Mouse (Mus musculus) MEL (cell line): ENCODE measurements at regions not wholly inside any gene's neighbourhood (a gene's known extent, or its start where the extent isn't known, plus 50 kb on each side); places are given as distances from the start of the nearest gene placed in this dataset.

Experiments
- DNase-seq: peaks from one replicate; pipeline ENCODE4 v3.0.0; 2011; ENCODE audit warnings: low read depth, low spot score
- H3K27ac ChIP-seq: 2 replicates; pipeline ENCODE4 v1.5.1; 2012; ENCODE audit warnings: low read depth, mild to moderate bottlenecking, control low read depth, low read length, moderate library complexity; ENCODE audit not compliant: control insufficient read depth
- H3K27me3 ChIP-seq, 2 experiments: fragments of 150-350 bp in 1 of 2; sonication (generic) in 1 of 2; 2 replicates each; pipeline ENCODE4 v1.6.1; 2012; ENCODE audit warnings: low read length in 2 of 2, mild to moderate bottlenecking in 2 of 2, improper control_type of control experiment in 1 of 2, moderate library complexity in 1 of 2; ENCODE audit not compliant: insufficient read depth in 2 of 2, control insufficient read depth in 1 of 2
- H3K36me3 ChIP-seq, 2 experiments: 2 replicates each; pipeline ENCODE4 v1.6.1; 2012 to 2014; ENCODE audit warnings: low read length in 2 of 2, improper control_type of control experiment in 1 of 2, inconsistent platforms in 1 of 2, mild to moderate bottlenecking in 1 of 2; ENCODE audit not compliant: insufficient read depth in 2 of 2, control insufficient read depth in 1 of 2
- H3K4me1 ChIP-seq, 2 experiments: fragments of 150-350 bp in 1 of 2; sonication (generic) in 1 of 2; 2 replicates each; pipeline ENCODE4 v1.6.1; 2012; ENCODE audit warnings: low read length in 2 of 2, improper control_type of control experiment in 1 of 2, mild to moderate bottlenecking in 1 of 2; ENCODE audit not compliant: insufficient read depth in 2 of 2, control insufficient read depth in 1 of 2
- H3K4me3 ChIP-seq, 2 experiments: fragments of 150-350 bp in 1 of 2; sonication (generic) in 1 of 2; 2 replicates each; pipeline ENCODE4 v1.5.1; 2012; ENCODE audit warnings: low read depth in 2 of 2, low read length in 2 of 2, mild to moderate bottlenecking in 2 of 2, moderate library complexity in 2 of 2, control low read depth in 1 of 2, improper control_type of control experiment in 1 of 2; ENCODE audit not compliant: control insufficient read depth in 1 of 2, insufficient read depth in 1 of 2
- H3K79me2 ChIP-seq: 2 replicates; pipeline ENCODE4 v1.6.1; 2012; ENCODE audit warnings: mild to moderate bottlenecking, low read length, moderate library complexity; ENCODE audit not compliant: control insufficient read depth, poor library complexity, insufficient read depth
- H3K9ac ChIP-seq: 2 replicates; pipeline ENCODE4 v1.6.1; 2012; ENCODE audit warnings: low read depth, mild to moderate bottlenecking, control low read depth, low read length, moderate library complexity; ENCODE audit not compliant: control insufficient read depth, poor library complexity, severe bottlenecking
- H3K9me3 ChIP-seq: fragments of 150-350 bp; sonication (generic); replicated peaks from 2 replicates; pipeline ENCODE4 v1.6.1; 2012; ENCODE audit warnings: mild to moderate bottlenecking, low read length, improper control_type of control experiment, moderate library complexity; ENCODE audit not compliant: insufficient read depth
- BHLHE40 ChIP-seq: IDR thresholded peaks from 2 replicates; pipeline ENCODE4 v1.6.1; 2012; ENCODE audit warnings: low read depth, mild to moderate bottlenecking, inconsistent platforms, low read length, improper control_type of control experiment, borderline replicate concordance
- CHD2 ChIP-seq: IDR thresholded peaks from 2 replicates; pipeline ENCODE4 v1.6.1; 2011; ENCODE audit warnings: low read length, improper control_type of control experiment
- CTCF ChIP-seq, 3 experiments: IDR thresholded peaks in 2 of 3; conservative IDR thresholded peaks in 1 of 3; 2 replicates each; pipeline ENCODE4 v1.5.1; 2011 to 2012; ENCODE audit warnings: low read length in 3 of 3, low read depth in 2 of 3, mild to moderate bottlenecking in 2 of 3, improper control_type of control experiment in 1 of 3, inconsistent platforms in 1 of 3, mixed read lengths in 1 of 3, moderate library complexity in 1 of 3; ENCODE audit not compliant: control insufficient read depth in 1 of 3, insufficient read depth in 1 of 3, poor library complexity in 1 of 3, severe bottlenecking in 1 of 3
- EP300 ChIP-seq, 2 experiments: IDR thresholded peaks; 2 replicates each; pipeline ENCODE4 v1.6.1; 2011; ENCODE audit warnings: improper control_type of control experiment in 2 of 2, low read length in 2 of 2, low read depth in 1 of 2, mild to moderate bottlenecking in 1 of 2
- HCFC1 ChIP-seq: IDR thresholded peaks from 2 replicates; pipeline ENCODE4 v1.6.1; 2012; ENCODE audit warnings: low read depth, mild to moderate bottlenecking, inconsistent platforms, low read length, improper control_type of control experiment, moderate library complexity
- JUND ChIP-seq: IDR thresholded peaks from 2 replicates; pipeline ENCODE4 v1.6.1; 2011; ENCODE audit warnings: low read depth, mild to moderate bottlenecking, improper control_type of control experiment, low read length
- MAX ChIP-seq: IDR thresholded peaks from 2 replicates; pipeline ENCODE4 v1.6.1; 2011; ENCODE audit warnings: low read length, improper control_type of control experiment
- MYB ChIP-seq: IDR thresholded peaks from 2 replicates; pipeline ENCODE4 v1.6.1; 2011; ENCODE audit warnings: mild to moderate bottlenecking, low read depth, low read length, improper control_type of control experiment
- NRF1 ChIP-seq: IDR thresholded peaks from 2 replicates; pipeline ENCODE4 v1.6.1; 2014; ENCODE audit warnings: low read depth, mild to moderate bottlenecking, inconsistent platforms, low read length, improper control_type of control experiment, moderate library complexity; ENCODE audit not compliant: poor library complexity, insufficient read depth, severe bottlenecking
- POLR2AphosphoS2 ChIP-seq: IDR thresholded peaks from 2 replicates; pipeline ENCODE4 v1.6.1; 2011; ENCODE audit warnings: low read length, improper control_type of control experiment
- POLR2AphosphoS5 ChIP-seq: IDR thresholded peaks from 2 replicates; pipeline ENCODE4 v1.6.1; 2012; ENCODE audit warnings: low read depth, borderline replicate concordance, mild to moderate bottlenecking, inconsistent platforms, low read length, moderate library complexity, mixed read lengths
- RAD21 ChIP-seq: IDR thresholded peaks from 2 replicates; pipeline ENCODE4 v1.6.1; 2011; ENCODE audit warnings: mild to moderate bottlenecking, low read depth, low read length, improper control_type of control experiment
- RCOR1 ChIP-seq: IDR thresholded peaks from 2 replicates; pipeline ENCODE4 v1.6.1; 2012; ENCODE audit warnings: low read depth, mild to moderate bottlenecking, inconsistent platforms, low read length, improper control_type of control experiment
- SIN3A ChIP-seq: IDR thresholded peaks from 2 replicates; pipeline ENCODE4 v1.6.1; 2012; ENCODE audit warnings: low read length, improper control_type of control experiment, inconsistent platforms
- TCF12 ChIP-seq: IDR thresholded peaks from 2 replicates; pipeline ENCODE4 v1.6.1; 2014; ENCODE audit warnings: low read depth, mild to moderate bottlenecking, inconsistent platforms, low read length, improper control_type of control experiment, moderate library complexity
- UBTF ChIP-seq: IDR thresholded peaks from 2 replicates; pipeline ENCODE4 v1.6.1; 2012; ENCODE audit warnings: low read depth, mild to moderate bottlenecking, inconsistent platforms, low read length, improper control_type of control experiment, moderate library complexity, borderline replicate concordance; ENCODE audit not compliant: insufficient read depth
- USF2 ChIP-seq, 2 experiments: IDR thresholded peaks; 2 replicates each; pipeline ENCODE4 v1.6.1; 2011 to 2012; ENCODE audit warnings: improper control_type of control experiment in 2 of 2, low read length in 2 of 2, borderline replicate concordance in 1 of 2, inconsistent platforms in 1 of 2, low read depth in 1 of 2, mild to moderate bottlenecking in 1 of 2; ENCODE audit not compliant: insufficient read depth in 1 of 2

DNA sequence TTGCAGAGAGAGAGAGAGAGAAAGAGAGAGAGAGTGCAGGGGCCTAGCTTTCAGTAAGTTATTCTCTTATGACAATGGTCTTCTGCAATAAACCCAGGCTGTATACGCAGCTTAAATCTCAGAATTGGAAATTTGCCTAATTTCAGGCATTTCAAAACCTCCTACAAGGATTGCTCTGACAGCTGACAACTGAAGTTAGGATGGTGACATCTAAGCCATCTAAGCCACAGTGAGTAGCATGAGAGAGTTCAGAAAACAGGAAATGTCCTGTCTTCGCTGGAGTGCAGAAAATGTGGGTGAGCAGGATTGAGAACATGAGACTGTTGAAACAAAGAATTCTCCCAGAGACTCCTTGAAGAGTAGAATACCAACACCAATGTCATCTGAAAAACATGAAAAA, 56.8 kb downstream of the Fam110c start:
- Histone ChIP-seq H3K9me3 (no peaks in the 10 kb centered on the region), H3K27me3 (peaks cover 4 to 6% of the 10 kb centered on the region in 2 experiments; a peak in 3 of 4 replicates), H3K79me2 (no peaks in the 10 kb centered on the region), H3K36me3 (no peaks in the 10 kb centered on the region), H3K4me1 (no peaks in the 10 kb centered on the region), H3K4me3 (no peak overlapping the region), H3K9ac (no peak overlapping the region), H3K27ac (no peak overlapping the region)
- TF ChIP-seq SIN3A: no peak
- TF ChIP-seq POLR2AphosphoS2: no peak
- no peak for TF ChIP-seq BHLHE40
- TF ChIP-seq RCOR1: no peak
- TF ChIP-seq JUND: no peak
- no peak for TF ChIP-seq POLR2AphosphoS5
- no peak for TF ChIP-seq CHD2
- TF ChIP-seq RAD21: no peak
- no peak for TF ChIP-seq MYB
- no peak for TF ChIP-seq NRF1
- TF ChIP-seq USF2 (IDR thresholded peaks at IDR 0.05; ENCODE audit: borderline replicate concordance in 1 of 2, insufficient read depth in 1 of 2, low read depth in 1 of 2, low read length in 2 of 2): no peak
- no peak for TF ChIP-seq UBTF
- TF ChIP-seq CTCF (IDR thresholded peaks at IDR 0.05 in 2 of 3, conservative IDR thresholded peaks at IDR 0.05 in 1 of 3; ENCODE audit: control insufficient read depth in 1 of 3, insufficient read depth in 1 of 3, low read depth in 2 of 3, low read length in 3 of 3, poor library complexity in 1 of 3, severe bottlenecking in 1 of 3): no peak
- TF ChIP-seq EP300 (IDR thresholded peaks at IDR 0.05; ENCODE audit: low read depth in 1 of 2, low read length in 2 of 2): no peak
- TF ChIP-seq TCF12: no peak
- DNase-seq: no peak

DNA sequence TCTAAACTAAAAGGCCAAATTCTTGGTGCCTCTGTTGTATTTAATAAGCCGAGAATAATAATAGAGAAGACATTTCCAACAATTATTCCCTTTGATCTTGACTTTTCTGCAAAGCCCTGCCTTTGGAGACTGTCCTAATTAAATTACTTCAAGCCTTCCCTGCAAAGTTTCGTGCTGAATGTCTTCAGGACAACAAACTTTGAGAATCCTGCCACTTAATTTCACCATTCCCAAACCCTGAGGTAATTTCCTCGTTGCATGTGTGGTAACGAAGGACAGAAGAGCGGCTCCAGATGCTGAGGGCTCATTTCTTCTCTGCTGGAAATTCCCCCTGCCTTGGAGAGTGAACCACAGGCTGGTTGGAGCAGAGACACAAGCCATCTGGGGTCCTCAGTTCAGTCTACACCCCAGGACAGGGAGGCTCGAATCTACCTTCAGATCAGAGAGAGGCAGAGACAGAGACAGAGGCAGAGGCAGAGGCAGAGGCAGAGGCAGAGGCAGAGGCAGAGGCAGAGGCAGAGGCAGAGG, 60.9 kb downstream of the Fam110c start:
- TF ChIP-seq MAX (no peak), NRF1 (no peak), HCFC1 (no peak), RAD21 (no peak)
- TF ChIP-seq, all 39 proteins: peak for 0
- Histone ChIP-seq H3K9me3 (no peaks in the 10 kb centered on the region), H3K4me3 (no peak overlapping the region), H3K79me2 (no peaks in the 10 kb centered on the region), H3K9ac (no peak overlapping the region), H3K4me1 (no peaks in the 10 kb centered on the region), H3K27me3 (peaks cover 4 to 6% of the 10 kb centered on the region in 2 experiments; a peak in 3 of 4 replicates), H3K27ac (no peak overlapping the region), H3K36me3 (no peaks in the 10 kb centered on the region)
- no peak for DNase-seq
